Mouse (Mus musculus) small intestine, adult 2 months (tissue): ENCODE results near the gene Cand2. TPM values are rescaled to one million over a fixed set of nuclear protein-coding genes. Genes with fewer than 3 reads are reported as not detected.

Source experiments
- H3K27ac ChIP-seq: fragments of 200-500 bp; 2 replicates; pipeline ENCODE4 v1.5.1; 2012; ENCODE audit warnings: low read depth, low read length, control low read depth, inconsistent platforms; ENCODE audit not compliant: insufficient read depth
- H3K27me3 ChIP-seq: fragments of 200-500 bp; 2 replicates; pipeline ENCODE4 v1.6.1; 2012; ENCODE audit warnings: mild to moderate bottlenecking, moderate library complexity, low read length, inconsistent platforms; ENCODE audit not compliant: control insufficient read depth, insufficient read depth
- H3K36me3 ChIP-seq: fragments of 200-500 bp; 2 replicates; pipeline ENCODE4 v1.6.1; 2012; ENCODE audit warnings: mild to moderate bottlenecking, low read length, control low read depth, inconsistent platforms; ENCODE audit not compliant: control insufficient read depth, insufficient read depth
- H3K4me1 ChIP-seq: fragments of 200-500 bp; 2 replicates; pipeline ENCODE4 v1.6.1; 2012; ENCODE audit warnings: low read length, inconsistent platforms, mixed read lengths; ENCODE audit not compliant: control insufficient read depth, insufficient read depth, insufficient read length
- H3K4me3 ChIP-seq: fragments of 200-500 bp; 2 replicates; pipeline ENCODE4 v1.5.1; 2012; ENCODE audit warnings: low read depth, mild to moderate bottlenecking, control low read depth, inconsistent platforms, low read length, moderate library complexity
- CTCF ChIP-seq: fragments of 200-500 bp; IDR thresholded peaks from 2 replicates; pipeline ENCODE4 v1.5.1; 2012; ENCODE audit warnings: low read depth, mild to moderate bottlenecking, control low read depth, inconsistent platforms, low read length, moderate library complexity, mixed read lengths; ENCODE audit not compliant: insufficient replicate concordance, insufficient read length; ENCODE audit errors: extremely low read depth
- POLR2A ChIP-seq: fragments of 200-500 bp; IDR thresholded peaks from 2 replicates; pipeline ENCODE4 v1.6.1; 2012; ENCODE audit warnings: low read depth, mild to moderate bottlenecking, control low read depth, inconsistent platforms, low read length, moderate library complexity
- WGBS: fragments of 180-500 bp; shearing (Covaris S2); methylation state at CpG from one replicate; pipeline ENCODE4 v1.1.7; 2018; 5-methylcytosine and 5-hydroxymethylcytosine counted together
- polyA plus RNA-seq: library from polyadenylated mRNA; depleted of rRNA; stranded (reverse); fragments of >200 nt; gene quantifications from 2 replicates; pipeline ENCODE4 v1.2.3, GENCODE M21; 2012

The Cand2 gene
- polyA plus RNA-seq, 1 experiment = 3.4 TPM

DNA sequence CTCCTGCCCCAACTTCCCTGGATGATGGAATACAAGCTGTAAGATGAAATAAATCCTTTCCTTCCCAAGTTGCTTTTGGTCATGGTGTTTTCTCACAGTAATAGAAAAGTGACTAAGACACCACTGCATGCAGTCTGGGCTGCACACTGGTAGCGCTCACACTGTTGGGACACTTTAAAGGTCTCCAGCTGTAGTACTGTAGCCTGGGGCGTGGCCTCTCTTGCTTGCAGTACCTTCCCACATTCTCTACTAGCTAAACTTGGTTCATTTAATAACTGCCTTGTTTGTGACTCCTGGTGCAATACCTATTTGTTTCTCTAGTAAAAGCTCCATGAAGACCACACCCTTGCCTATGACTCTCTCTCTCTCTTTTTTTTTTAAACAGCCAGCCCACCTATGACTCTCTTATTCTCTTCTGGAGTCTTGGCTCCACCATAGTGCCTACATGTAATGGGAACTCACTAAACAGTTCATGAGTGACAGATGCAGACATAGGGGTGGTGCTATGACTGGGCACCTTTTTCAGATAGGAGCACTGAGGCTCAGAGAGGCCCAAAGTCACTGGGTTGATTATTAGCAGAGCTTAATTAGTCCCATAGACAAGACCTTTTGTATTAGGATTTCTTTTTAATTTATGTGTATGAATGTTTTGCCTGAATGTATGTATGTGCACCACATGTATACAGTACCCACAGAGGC is 58.0 kb downstream of the Cand2 start:
- Histone ChIP-seq H3K4me3 (no peak overlapping the region), H3K4me1 (no peaks in the 10 kb centered on the region), H3K27ac (no peak overlapping the region), H3K36me3 (no peaks in the 10 kb centered on the region), H3K27me3 (no peaks in the 10 kb centered on the region)
- no peak for TF ChIP-seq CTCF
- no peak for TF ChIP-seq POLR2A
- WGBS = 83% methylated on average over 2 of the region's 2 CpGs

DNA sequence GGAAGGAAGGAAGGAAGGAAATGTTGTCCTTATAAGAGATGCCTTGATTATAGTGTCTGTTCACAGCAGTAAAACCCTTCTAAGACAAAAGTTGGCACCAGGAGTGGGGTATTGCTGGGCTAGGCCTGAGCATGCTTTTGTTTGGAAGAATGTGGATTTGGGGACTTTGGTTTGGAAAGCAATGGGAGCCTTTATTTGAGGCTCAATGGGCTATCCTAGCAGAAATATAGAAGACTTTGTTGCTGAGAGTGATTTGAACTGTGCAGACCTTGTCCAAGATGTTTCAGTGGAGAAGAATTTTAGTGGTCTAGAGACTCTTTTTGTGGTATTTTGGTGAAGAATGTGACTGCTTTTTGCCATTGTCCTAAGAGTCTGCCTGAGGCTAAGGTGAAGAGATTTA is 59.5 kb downstream of the Cand2 start:
- Histone ChIP-seq H3K4me3 (no peak overlapping the region), H3K36me3 (no peaks in the 10 kb centered on the region), H3K4me1 (peaks cover 7% of the 10 kb centered on the region; the same call in 1 of the 2 replicates), H3K27ac (no peak overlapping the region), H3K27me3 (no peaks in the 10 kb centered on the region)
- TF ChIP-seq CTCF (no peak), POLR2A (no peak)

DNA sequence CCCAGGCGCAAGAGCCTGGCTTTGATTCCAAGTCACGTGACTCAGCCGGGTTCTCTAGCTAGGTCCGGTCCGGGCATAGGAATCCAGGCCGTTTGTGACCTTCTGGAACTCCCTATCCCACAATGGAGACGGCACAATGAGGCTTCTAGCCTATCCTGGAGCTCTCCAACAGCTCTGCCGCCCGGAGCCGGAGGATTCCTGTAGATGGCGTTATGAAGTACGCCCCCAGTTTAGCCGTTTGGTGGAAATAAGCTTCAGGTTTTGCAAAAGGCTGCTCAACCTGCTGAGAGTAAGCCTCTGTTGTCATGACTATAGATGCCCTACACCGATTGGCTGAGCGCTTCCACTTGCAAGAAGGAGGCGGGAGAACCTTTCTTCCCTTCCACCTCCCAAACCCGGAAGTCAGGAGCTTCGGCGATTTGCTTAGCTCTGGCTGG is 63.8 kb downstream of the Cand2 start, which contains the start of gene Efcab12:
Gene Efcab12 (minus strand): TSS at position 252 of the 437 bp plus-strand sequence.
- Histone ChIP-seq H3K27me3 (no peaks in the 10 kb centered on the region), H3K4me1 (peaks cover 7% of the 10 kb centered on the region; the same call in 1 of the 2 replicates), H3K36me3 (no peaks in the 10 kb centered on the region; the same call in 1 of the 2 replicates), H3K27ac (no peak within 1 kb of the TSS), H3K4me3 (peak within 1 kb of the TSS; percentile 63)
- TF ChIP-seq CTCF (no peak), POLR2A (no peak; the same call in 1 of the 2 replicates)
- 4% methylated on average over 19 of the region's 19 CpGs for WGBS

DNA sequence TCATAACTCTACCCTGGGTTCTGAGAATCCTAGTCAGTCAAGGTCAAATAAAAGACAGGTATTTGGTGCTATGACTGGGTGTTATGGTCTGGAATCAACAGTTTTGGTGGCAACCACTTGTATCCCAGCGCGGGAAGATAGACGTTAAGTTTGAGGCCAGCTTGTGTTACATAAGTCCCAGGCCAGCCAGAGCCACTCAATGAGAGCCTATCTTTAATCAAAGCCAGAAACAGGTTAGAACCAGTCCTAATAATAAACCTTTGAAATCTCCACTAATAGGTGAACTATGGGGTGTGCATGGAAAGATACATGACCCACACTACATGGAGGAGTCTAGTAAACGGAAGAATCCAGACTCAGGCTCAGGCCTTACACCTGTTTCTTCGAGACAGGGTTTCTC is 64.4 kb downstream of the Cand2 start:
- Histone ChIP-seq H3K36me3 (peaks cover 3% of the 10 kb centered on the region; the same call in 1 of the 2 replicates), H3K4me1 (peaks cover 7% of the 10 kb centered on the region; the same call in 1 of the 2 replicates), H3K27me3 (no peaks in the 10 kb centered on the region), H3K27ac (no peak overlapping the region), H3K4me3 (no peak overlapping the region)
- no peak for TF ChIP-seq CTCF
- no peak for TF ChIP-seq POLR2A
- 67% methylated on average over 5 of the region's 5 CpGs for WGBS

DNA sequence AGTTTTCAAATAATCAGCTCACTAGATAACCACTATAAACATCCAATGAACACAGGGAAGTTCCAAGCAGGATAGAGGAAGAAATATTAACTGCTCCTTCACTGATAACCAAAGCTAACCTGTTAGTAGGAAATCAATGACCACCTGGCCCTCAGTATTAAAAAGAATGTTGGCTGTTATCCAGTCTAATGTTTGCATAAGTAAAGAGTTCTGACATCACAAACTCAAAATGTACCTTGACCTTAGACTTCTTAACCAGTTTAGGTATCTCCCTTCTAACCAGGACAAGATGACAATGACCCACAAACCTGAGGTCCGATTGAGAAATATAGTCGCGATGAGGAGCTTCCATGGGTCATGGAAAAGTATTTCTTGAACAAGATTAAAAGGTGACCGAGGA is 70.7 kb downstream of the Cand2 start:
- H3K36me3 ChIP-seq = peaks cover 6% of the 10 kb centered on the region; the same call in 1 of the 2 replicates
- TF ChIP-seq CTCF (no peak), POLR2A (no peak)
- WGBS = 88% methylated on average over 4 of the region's 4 CpGs
- no peak overlapping the region for H3K4me3 ChIP-seq
- H3K27me3 ChIP-seq = no peaks in the 10 kb centered on the region
- no peaks in the 10 kb centered on the region for H3K4me1 ChIP-seq
- H3K27ac ChIP-seq = no peak overlapping the region

DNA sequence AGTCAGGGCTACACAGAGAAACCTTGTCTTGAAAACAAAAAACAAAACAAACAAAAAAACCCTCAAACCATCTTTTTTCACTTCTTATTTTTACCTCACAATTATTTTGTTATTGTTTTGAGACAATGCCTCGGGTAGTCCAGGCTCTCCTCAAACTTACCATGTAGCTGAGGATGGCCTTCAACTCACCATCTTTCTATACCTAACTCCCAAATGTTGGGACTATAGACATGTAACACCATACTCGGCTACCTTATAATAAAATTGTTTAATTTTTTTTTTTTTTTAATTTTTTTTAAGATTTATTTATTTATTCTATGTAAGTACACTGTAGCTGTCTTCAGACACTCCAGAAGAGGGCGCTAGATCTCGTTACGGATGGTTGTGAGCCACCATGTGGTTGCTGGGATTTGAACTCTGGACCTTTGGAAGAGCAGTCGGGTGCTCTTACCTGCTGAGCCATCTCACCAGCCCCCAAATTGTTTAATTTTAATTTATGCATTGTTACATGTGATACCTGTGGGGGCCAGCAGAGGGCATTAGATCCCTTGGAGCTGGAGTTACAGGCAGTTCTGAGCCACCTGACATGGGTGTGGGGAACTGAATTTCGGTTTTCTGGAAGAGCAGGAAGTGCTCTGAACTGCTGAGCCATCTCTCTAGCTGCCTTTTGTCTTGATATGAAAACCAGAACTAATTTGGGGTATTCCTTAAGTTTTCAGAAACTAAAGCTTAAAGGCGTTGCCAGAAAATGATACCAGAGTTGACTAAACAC is 72.5 kb downstream of the Cand2 start:
- Histone ChIP-seq H3K4me3 (no peak overlapping the region), H3K4me1 (no peaks in the 10 kb centered on the region), H3K27ac (no peak overlapping the region), H3K27me3 (no peaks in the 10 kb centered on the region), H3K36me3 (peaks cover 6% of the 10 kb centered on the region; the same call in 1 of the 2 replicates)
- 25% methylated on average over 8 of the region's 8 CpGs for WGBS
- TF ChIP-seq CTCF (peak; percentile 62; the same call in 1 of the 2 replicates), POLR2A (no peak)

DNA sequence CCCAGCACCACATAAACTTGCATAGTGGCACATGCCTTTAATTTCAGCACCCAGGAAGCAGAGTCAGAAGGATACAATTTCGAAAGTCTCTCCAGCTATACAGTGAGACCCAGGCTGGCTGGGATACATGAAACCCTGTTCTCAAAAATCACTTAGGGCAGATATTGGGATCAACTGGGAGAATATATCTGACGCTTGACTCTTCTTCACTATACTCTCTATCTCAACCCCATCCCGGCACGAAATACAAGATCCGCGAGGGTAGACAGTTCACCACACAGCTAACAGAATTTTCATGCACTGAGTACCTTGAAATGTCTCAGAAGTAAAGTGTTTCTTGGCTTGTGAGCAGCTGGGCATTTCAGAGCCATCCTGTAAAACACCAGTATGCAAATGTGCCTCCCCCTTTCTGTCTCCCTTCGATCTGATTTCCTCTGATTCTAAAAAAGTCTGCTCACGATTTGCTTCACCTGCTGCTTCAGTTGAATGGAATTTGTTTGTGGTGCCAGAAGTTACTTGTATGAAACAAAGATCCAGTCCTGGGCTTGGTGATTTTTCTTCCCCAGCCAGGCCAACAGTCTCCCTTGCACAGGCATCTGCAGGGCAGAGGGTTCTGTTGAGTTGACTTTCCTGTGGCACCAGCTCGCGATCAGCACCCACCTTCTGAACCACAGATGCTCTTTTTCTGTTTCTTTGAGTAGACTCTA is 74.4 kb downstream of the Cand2 start:
- 0 out of 2 replicates have a peak, but pooled peaks cover 2% of the 10 kb centered on the region for H3K4me1 ChIP-seq
- H3K36me3 ChIP-seq = peaks cover 3% of the 10 kb centered on the region; the same call in 1 of the 2 replicates
- 92% methylated on average over 10 of the region's 10 CpGs for WGBS
- H3K27me3 ChIP-seq = no peaks in the 10 kb centered on the region
- no peak overlapping the region for H3K4me3 ChIP-seq
- H3K27ac ChIP-seq = peak overlapping the region; percentile 21
- TF ChIP-seq CTCF (no peak), POLR2A (no peak)
